Mouse (Mus musculus) forebrain, embryonic 15.5 days (tissue): ENCODE data around the gene D330045A20Rik. TPM values are rescaled to one million over a fixed set of nuclear protein-coding genes. Genes with fewer than 3 reads are reported as not detected.
"Not testable (repeated sequence)": the region's sequence is repeated elsewhere in the genome, so short reads cannot be mapped to it uniquely, and the experiment has no call there.

Experiments
- ATAC-seq: fragments of 200-750 bp; cut with Nextera tagmentation; replicated peaks from 2 replicates; pipeline ENCODE4 v1.8.0; 2017; ENCODE audit warnings: mild to moderate bottlenecking, moderate TSS enrichment, moderate library complexity
- H3K27ac ChIP-seq: fragments of 300-500 bp; sonication (generic); replicated peaks from 2 replicates; pipeline ENCODE4 v1.5.1; 2015; ENCODE audit warnings: mild to moderate bottlenecking, inconsistent platforms
- H3K27me3 ChIP-seq: fragments of 300-500 bp; sonication (generic); 2 replicates; pipeline ENCODE4 v1.6.1; 2015; ENCODE audit warnings: inconsistent platforms
- H3K36me3 ChIP-seq: fragments of 300-500 bp; sonication (generic); 2 replicates; pipeline ENCODE4 v1.6.1; 2015; ENCODE audit warnings: mild to moderate bottlenecking, inconsistent platforms
- H3K4me1 ChIP-seq: fragments of 300-500 bp; sonication (generic); 2 replicates; pipeline ENCODE4 v1.6.1; 2015; ENCODE audit warnings: inconsistent platforms
- H3K4me2 ChIP-seq: fragments of 300-500 bp; sonication (generic); replicated peaks from 2 replicates; pipeline ENCODE4 v1.6.1; 2015; ENCODE audit warnings: mild to moderate bottlenecking, inconsistent platforms
- H3K4me3 ChIP-seq: fragments of 300-500 bp; sonication (generic); 2 replicates; pipeline ENCODE4 v1.5.1; 2015; ENCODE audit warnings: mild to moderate bottlenecking, inconsistent platforms
- H3K9ac ChIP-seq: fragments of 300-500 bp; sonication (generic); replicated peaks from 2 replicates; pipeline ENCODE4 v1.6.1; 2015; ENCODE audit warnings: mild to moderate bottlenecking, inconsistent platforms
- H3K9me3 ChIP-seq: fragments of 300-500 bp; sonication (generic); 2 replicates; pipeline ENCODE4 v1.6.1; 2016; ENCODE audit warnings: inconsistent platforms
- WGBS: fragments of 180-500 bp; shearing (Covaris S2); methylation state at CpG from one replicate; pipeline ENCODE4 v1.1.7; 2015; ENCODE audit warnings: mixed read lengths; 5-methylcytosine and 5-hydroxymethylcytosine counted together
- polyA plus RNA-seq: library from polyadenylated mRNA; unstranded; fragments of >200 nt; fragmentation: Nextera tagmentation; extraction: Ambion mirVana; gene quantifications from 2 replicates; pipeline ENCODE4 v1.2.1, GENCODE M21; 2015

Gene D330045A20Rik
- polyA plus RNA-seq, 1 experiment from 2014 or later = 1.3 TPM

- Histone ChIP-seq H3K4me2 (no peak overlapping the region), H3K9me3 (no peaks in the 10 kb centered on the region), H3K9ac (no peak overlapping the region), H3K27ac (no peak overlapping the region), H3K4me1 (no peaks in the 10 kb centered on the region), H3K27me3 (no peaks in the 10 kb centered on the region), H3K4me3 (no peak overlapping the region), H3K36me3 (no peaks in the 10 kb centered on the region)
- ATAC-seq = no peak
These were observed 49.5 kb downstream of the D330045A20Rik start for GRCm38 (mm10) chrX:139529678-139530077.

- Histone ChIP-seq H3K4me1 (no peaks in the 10 kb centered on the region), H3K9ac (no peak overlapping the region), H3K36me3 (no peaks in the 10 kb centered on the region), H3K27me3 (no peaks in the 10 kb centered on the region), H3K9me3 (no peaks in the 10 kb centered on the region), H3K27ac (no peak overlapping the region), H3K4me2 (no peak overlapping the region), H3K4me3 (no peak overlapping the region)
- no peak for ATAC-seq
- WGBS = 79% methylated on average over 4 of the region's 4 CpGs
These were observed 52.1 kb downstream of the D330045A20Rik start for GRCm38 (mm10) chrX:139532293-139532692.

GRCm38 (mm10) chrX:139537641-139538397 lies 57.7 kb downstream of the D330045A20Rik start:
- no peaks in the 10 kb centered on the region for H3K4me1 ChIP-seq
- ATAC-seq = no peak
- H3K27ac ChIP-seq = no peak overlapping the region
- H3K27me3 ChIP-seq = no peaks in the 10 kb centered on the region
- H3K36me3 ChIP-seq = no peaks in the 10 kb centered on the region
- H3K4me3 ChIP-seq = no peak overlapping the region
- H3K4me2 ChIP-seq = no peak overlapping the region
- H3K9me3 ChIP-seq = no peaks in the 10 kb centered on the region
- WGBS = 80% methylated on average over 5 of the region's 5 CpGs
- H3K9ac ChIP-seq = no peak overlapping the region

- no peaks in the 10 kb centered on the region for H3K4me1 ChIP-seq
- H3K36me3 ChIP-seq = no peaks in the 10 kb centered on the region
- H3K27me3 ChIP-seq = no peaks in the 10 kb centered on the region
- 80% methylated on average over 7 of the region's 7 CpGs for whole genome bisulfite sequencing
- no peaks in the 10 kb centered on the region for H3K9me3 ChIP-seq
- ATAC-seq = no peak
- no peak overlapping the region for H3K4me2 ChIP-seq
- no peak overlapping the region for H3K9ac ChIP-seq
- H3K27ac ChIP-seq = no peak overlapping the region
- H3K4me3 ChIP-seq = no peak overlapping the region
These were observed 63.6 kb downstream of the D330045A20Rik start for GRCm38 (mm10) chrX:139543726-139544125.

DNA sequence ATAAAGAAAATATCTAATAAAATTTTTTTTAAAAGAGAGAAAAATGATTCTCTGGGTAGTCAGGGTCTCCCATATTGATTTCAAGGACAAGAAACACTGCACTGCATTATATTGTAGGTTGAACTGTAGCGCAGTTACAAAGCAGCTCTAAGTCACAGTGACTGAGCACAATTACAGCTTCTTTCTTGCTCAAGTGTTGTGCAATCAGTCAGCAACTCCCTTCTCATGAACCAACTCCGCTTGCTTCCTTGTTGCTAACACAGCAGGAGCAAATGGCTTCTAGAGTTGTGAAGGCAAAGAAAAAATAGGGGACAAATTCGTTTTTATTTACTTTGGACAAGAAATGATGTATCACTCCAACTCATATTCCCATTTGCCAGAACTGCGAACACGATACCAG lies 70.3 kb downstream of the D330045A20Rik start:
- no peak for ATAC-seq
- H3K9me3 ChIP-seq = no peaks in the 10 kb centered on the region
- H3K27me3 ChIP-seq = no peaks in the 10 kb centered on the region
- H3K27ac ChIP-seq = no peak overlapping the region
- no peaks in the 10 kb centered on the region for H3K4me1 ChIP-seq
- 82% methylated on average over 5 of the region's 5 CpGs for WGBS
- no peaks in the 10 kb centered on the region for H3K36me3 ChIP-seq
- no peak overlapping the region for H3K4me2 ChIP-seq
- no peak overlapping the region for H3K4me3 ChIP-seq
- no peak overlapping the region for H3K9ac ChIP-seq

DNA sequence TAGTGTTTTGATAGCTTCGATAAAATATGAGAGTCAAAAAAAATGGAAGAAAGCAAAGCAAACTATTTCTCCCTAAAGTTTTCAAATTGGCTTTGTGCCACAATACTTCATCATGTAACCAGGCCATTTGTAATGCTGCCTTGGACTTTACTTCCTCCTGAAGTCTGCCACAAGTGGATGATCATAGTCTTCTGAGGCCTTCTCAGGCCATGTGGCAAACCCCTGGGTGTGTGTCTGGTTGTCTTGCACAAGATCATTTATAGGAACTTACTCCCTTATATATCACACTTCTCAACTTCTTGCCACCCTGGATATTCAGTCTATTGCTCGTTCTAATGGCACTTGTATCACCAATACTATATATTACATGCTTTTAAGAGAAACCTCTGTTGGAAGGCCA lies 71.9 kb downstream of the D330045A20Rik start:
- ATAC-seq = no peak
- Histone ChIP-seq H3K9ac (no peak overlapping the region), H3K27me3 (no peaks in the 10 kb centered on the region), H3K9me3 (no peaks in the 10 kb centered on the region), H3K27ac (no peak overlapping the region), H3K4me3 (no peak overlapping the region), H3K36me3 (no peaks in the 10 kb centered on the region), H3K4me2 (no peak overlapping the region), H3K4me1 (no peaks in the 10 kb centered on the region)
- 79% methylated on average over 2 of the region's 2 CpGs for WGBS

DNA sequence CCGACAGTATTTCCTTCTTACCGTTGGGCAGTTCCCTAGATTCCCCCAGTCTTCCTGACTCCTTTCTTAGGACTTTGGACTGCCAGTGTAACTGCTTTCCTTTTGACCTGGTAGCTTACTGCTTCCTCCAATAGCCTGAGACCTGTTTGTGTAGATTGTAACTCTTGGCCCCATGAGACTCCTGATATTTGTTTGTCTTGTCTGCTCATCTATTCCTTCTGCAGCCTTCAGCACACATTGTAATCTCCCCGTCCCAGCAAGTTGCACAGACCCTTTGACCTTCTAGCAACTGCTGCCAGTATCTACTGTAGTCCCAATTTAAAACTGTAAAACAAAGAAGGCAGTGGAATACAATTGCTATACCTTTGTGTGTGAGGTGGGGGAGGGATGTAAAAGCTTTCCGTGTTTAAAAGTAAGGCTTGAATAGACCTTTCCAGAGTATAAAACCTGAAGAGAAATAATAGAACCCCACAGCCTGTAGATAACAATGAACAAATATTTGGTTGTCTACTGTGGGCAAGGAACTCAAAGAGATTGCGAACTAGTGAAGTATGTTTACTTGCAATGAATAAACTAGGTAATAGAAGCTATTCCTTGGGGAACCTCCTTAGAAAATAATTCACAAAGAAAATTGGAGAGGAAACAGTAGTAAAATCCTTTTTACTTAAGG lies 82.2 kb downstream of the D330045A20Rik start:
- no peak overlapping the region for H3K4me2 ChIP-seq
- H3K9ac ChIP-seq = no peak overlapping the region
- H3K27ac ChIP-seq = no peak overlapping the region
- WGBS = 74% methylated on average over 5 of the region's 5 CpGs
- H3K4me3 ChIP-seq = no peak overlapping the region
- H3K4me1 ChIP-seq = no peaks in the 10 kb centered on the region
- no peak for ATAC-seq
- H3K27me3 ChIP-seq = no peaks in the 10 kb centered on the region
- no peaks in the 10 kb centered on the region for H3K9me3 ChIP-seq
- no peaks in the 10 kb centered on the region for H3K36me3 ChIP-seq

- Histone ChIP-seq H3K36me3 (no peaks in the 10 kb centered on the region), H3K9ac (no peak within 1 kb of the TSS), H3K4me1 (no peaks in the 10 kb centered on the region), H3K27ac (no peak within 1 kb of the TSS), H3K9me3 (no peaks in the 10 kb centered on the region), H3K27me3 (no peaks in the 10 kb centered on the region), H3K4me2 (no peak within 1 kb of the TSS), H3K4me3 (no peak within 1 kb of the TSS)
- no peak for ATAC-seq
- 79% methylated on average over 8 of the region's 8 CpGs for WGBS
These were observed 82.8 kb downstream of the D330045A20Rik start, which contains the start of gene Rnf128 for GRCm38 (mm10) chrX:139562925-139563461. TSS of gene Rnf128 (plus strand) at chrX:139563316.

- WGBS = 95% methylated on average over 3 of the region's 3 CpGs
These were observed 89.9 kb downstream of the D330045A20Rik start for GRCm38 (mm10) chrX:139570054-139570453.

GRCm38 (mm10) chrX:139578649-139579278 lies 98.6 kb downstream of the D330045A20Rik start:
- WGBS = 78% methylated on average over 6 of the region's 6 CpGs
- H3K9me3 ChIP-seq = no peaks in the 10 kb centered on the region
- H3K4me2 ChIP-seq = no peak overlapping the region
- no peaks in the 10 kb centered on the region for H3K4me1 ChIP-seq
- no peaks in the 10 kb centered on the region for H3K36me3 ChIP-seq
- no peak overlapping the region for H3K9ac ChIP-seq
- H3K27ac ChIP-seq = no peak overlapping the region
- H3K4me3 ChIP-seq = no peak overlapping the region
- no peak for ATAC-seq
- H3K27me3 ChIP-seq = no peaks in the 10 kb centered on the region

More at GRCm38 (mm10) chrX:139570054-139570453, 89.9 kb downstream of the D330045A20Rik start:
- Histone ChIP-seq H3K4me3 (no peak overlapping the region), H3K27me3 (no peaks in the 10 kb centered on the region), H3K36me3 (no peaks in the 10 kb centered on the region), H3K9ac (no peak overlapping the region), H3K4me1 (no peaks in the 10 kb centered on the region), H3K4me2 (no peak overlapping the region), H3K9me3 (no peaks in the 10 kb centered on the region), H3K27ac (no peak overlapping the region)
- ATAC-seq = no peak

DNA sequence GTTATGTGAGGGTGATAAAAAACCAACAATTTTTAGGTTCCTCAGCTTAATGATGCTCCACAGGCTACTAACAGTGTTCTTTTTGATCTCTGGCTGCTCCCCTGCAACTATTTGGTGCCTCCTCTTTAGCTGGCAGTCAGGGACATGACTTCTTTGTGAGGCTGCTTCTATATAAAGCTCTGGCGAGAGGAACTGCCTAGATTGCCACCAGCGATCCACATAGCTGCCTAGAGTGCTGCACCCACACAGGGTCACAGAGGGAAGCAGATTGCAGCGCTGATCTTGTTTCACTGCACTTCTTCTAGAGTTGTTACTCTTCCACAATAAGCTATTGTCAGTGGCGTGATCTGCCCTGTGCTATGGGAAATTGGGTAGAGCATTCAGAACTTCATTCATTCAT lies 103.4 kb downstream of the D330045A20Rik start:
- no peak overlapping the region for H3K27ac ChIP-seq
- H3K27me3 ChIP-seq = no peaks in the 10 kb centered on the region
- H3K4me3 ChIP-seq = no peak overlapping the region
- H3K4me2 ChIP-seq = no peak overlapping the region
- no peak for ATAC-seq
- 44% methylated on average over 4 of the region's 4 CpGs for WGBS
- H3K9me3 ChIP-seq = no peaks in the 10 kb centered on the region
- no peaks in the 10 kb centered on the region for H3K4me1 ChIP-seq
- H3K9ac ChIP-seq = no peak overlapping the region
- no peaks in the 10 kb centered on the region for H3K36me3 ChIP-seq

GRCm38 (mm10) chrX:139586676-139587075 lies 106.5 kb downstream of the D330045A20Rik start:
- H3K27ac ChIP-seq, H3K36me3 ChIP-seq: not testable (repeated sequence)
- 88% methylated on average over 2 of the region's 2 CpGs for WGBS

More at GRCm38 (mm10) chrX:139586676-139587075, 106.5 kb downstream of the D330045A20Rik start:
- not testable (repeated sequence) for H3K9ac ChIP-seq, H3K27me3 ChIP-seq, H3K4me2 ChIP-seq, H3K4me1 ChIP-seq, H3K4me3 ChIP-seq, ATAC-seq, H3K9me3 ChIP-seq
